Mouse (Mus musculus) mouse embryonic stem cell (cell line): Measurements from ENCODE around the gene Cnr2.

Source experiments
- in situ Hi-C, 2 experiments: fragments of 300-500 bp; cut with MboI; formaldehyde crosslinking; loops; 1 replicate in 1 of 2; 3 replicates in 1 of 2; pipeline ENCODE4 v1.14.3; 2019 to 2020; ENCODE audit warnings: low sequenced_read_pairs in 2 of 2, low pct_unique_long_range_greater_than_20kb in 1 of 2, mixed read lengths in 1 of 2; ENCODE audit not compliant: unreplicated experiment in 1 of 2

Cnr2 gene

DNA sequence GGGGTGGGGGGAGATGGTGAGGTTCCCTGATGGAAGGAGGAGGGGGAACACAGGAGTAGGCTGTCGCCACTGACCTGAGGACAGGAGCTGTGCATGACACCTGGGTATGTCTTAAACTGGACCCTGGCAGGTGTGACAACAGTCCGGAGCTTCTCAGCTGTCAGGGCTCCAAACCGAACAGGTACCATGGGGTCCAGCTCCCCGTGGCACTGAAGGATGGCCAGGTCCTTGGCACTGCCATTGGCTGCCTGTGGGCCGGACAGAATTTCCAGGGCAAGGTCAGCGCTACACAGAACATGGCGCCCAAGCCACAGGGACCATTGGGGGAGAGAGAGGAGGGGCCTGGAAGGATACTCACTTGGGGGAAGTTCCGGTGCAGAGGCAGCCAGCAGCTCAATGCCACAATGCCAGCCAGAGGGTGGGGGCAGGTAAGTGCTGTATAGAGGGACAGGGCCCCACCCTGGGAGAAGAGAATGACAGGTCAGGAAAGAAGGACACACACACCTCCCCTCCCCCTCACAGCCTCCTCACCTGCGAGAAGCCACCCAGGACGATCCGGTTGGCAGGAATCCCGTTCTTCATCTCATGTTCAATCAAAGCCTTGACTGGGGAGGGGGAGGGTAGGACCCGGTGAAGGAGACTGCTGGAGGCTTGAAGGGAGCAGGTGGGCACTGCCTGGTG, 74.0 kb downstream of the Cnr2 start:
- in situ Hi-C loops = no loop called here
